Mouse (Mus musculus) duodenum, adult 2 months (tissue): Measurements from ENCODE around the gene Csf2rb2. TPM values are rescaled to one million over a fixed set of nuclear protein-coding genes. Genes with fewer than 3 reads are reported as not detected.

Source experiments
- polyA plus RNA-seq: library from polyadenylated mRNA; depleted of rRNA; stranded (reverse); fragments of >200 nt; gene quantifications from 2 replicates; pipeline ENCODE4 v1.2.3, GENCODE M21; 2012; ENCODE audit warnings: low replicate concordance; rRNA removed

The Csf2rb2 gene
- 1.3 and 1.9 TPM in 2 replicates for polyA plus RNA-seq

GRCm38 (mm10) chr15:78305341-78305933 is at the start of gene Csf2rb2:
Csf2rb2 (minus strand) TSS chr15:78305721.

GRCm38 (mm10) chr15:78325671-78326339 is 20.3 kb upstream of the Csf2rb2 start, which contains the start of gene Csf2rb:
Csf2rb (plus strand) TSS chr15:78325752.

DNA sequence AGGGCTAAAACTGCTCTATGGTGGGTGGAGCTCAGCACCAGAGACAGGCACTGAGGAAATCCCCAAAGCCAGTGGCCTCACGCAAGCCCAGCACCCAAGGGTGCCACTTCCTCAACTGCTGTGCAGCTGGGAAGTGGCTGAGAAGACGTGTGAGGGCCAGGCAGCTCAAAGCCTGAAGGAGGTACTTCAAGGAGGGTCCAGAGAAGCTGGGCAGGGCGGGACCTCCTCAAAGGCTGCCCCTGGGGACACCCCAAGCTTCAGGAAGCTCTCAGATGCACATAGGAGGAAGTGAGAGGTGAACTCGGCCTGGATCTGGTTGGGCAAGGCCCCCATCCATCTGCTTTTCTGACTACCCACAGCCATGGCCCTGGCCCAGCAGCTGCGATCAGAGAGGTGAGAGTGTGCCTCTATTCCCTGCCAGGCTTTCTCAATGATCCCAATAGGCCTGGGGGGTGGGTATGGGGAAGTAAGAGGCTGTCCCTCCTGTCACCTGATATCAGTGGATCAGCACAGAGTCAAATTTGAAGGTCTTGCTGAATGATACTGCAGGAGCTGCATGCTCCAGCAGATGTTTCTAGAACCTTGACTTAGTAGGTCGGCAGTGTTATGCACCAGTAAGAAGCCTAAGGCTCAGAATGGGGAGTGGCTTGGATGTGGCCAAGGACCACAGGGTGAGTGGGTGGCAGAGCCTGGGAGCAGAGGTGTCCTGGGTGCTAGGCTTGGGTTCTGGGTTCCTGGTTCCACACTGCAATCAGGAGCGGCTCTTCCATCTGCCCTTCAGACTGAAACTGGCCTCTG is 60.6 kb downstream of the Csf2rb2 start, which contains the start of gene Ncf4:
TSS of gene Ncf4 (plus strand) at position 107 of the 798 bp plus-strand sequence.

Other genes with a start within 250 kb of the Csf2rb2 start
- 0.02 TPM in 1 of 2 replicates, not detected in the other for gene Cacng2, start 185.7 kb downstream of the Csf2rb2 start, polyA plus RNA-seq
- gene Ift27, start 131.6 kb downstream of the Csf2rb2 start, polyA plus RNA-seq, result 18.5 and 18.9 TPM in 2 replicates
- gene Pvalb, start 99.3 kb downstream of the Csf2rb2 start, polyA plus RNA-seq, result not detected in 2 replicates
- gene Ncf4, start 60.9 kb downstream of the Csf2rb2 start, polyA plus RNA-seq, result 6.6 and 10.1 TPM in 2 replicates
- 3.6 and 5.7 TPM in 2 replicates for gene Csf2rb, start 20.0 kb upstream of the Csf2rb2 start, polyA plus RNA-seq
- not detected in 2 replicates for gene Tex33, start 90.2 kb upstream of the Csf2rb2 start, polyA plus RNA-seq
- gene Tst, start 100.2 kb upstream of the Csf2rb2 start, polyA plus RNA-seq, result 15.3 and 27.4 TPM in 2 replicates
- gene Mpst, start 100.7 kb upstream of the Csf2rb2 start, polyA plus RNA-seq, result 124 and 186 TPM in 2 replicates
- 61.9 and 63.1 TPM in 2 replicates for gene Kctd17, start 122.8 kb upstream of the Csf2rb2 start, polyA plus RNA-seq
- 0.48 and 0.95 TPM in 2 replicates for gene Tmprss6, start 162.9 kb upstream of the Csf2rb2 start, polyA plus RNA-seq
- gene Il2rb, start 189.6 kb upstream of the Csf2rb2 start, polyA plus RNA-seq, result 6.1 and 10.9 TPM in 2 replicates
- gene C1qtnf6, start 225.7 kb upstream of the Csf2rb2 start, polyA plus RNA-seq, result 6.0 and 12.5 TPM in 2 replicates
- gene Sstr3, start 239.0 kb upstream of the Csf2rb2 start, polyA plus RNA-seq, result 0.14 and 0.70 TPM in 2 replicates